Mouse (Mus musculus) forebrain, embryonic 15.5 days (tissue): ENCODE measurements around the gene Il17d. TPM values are rescaled to one million over a fixed set of nuclear protein-coding genes. Genes with fewer than 3 reads are reported as not detected.

ENCODE experiments used
- ATAC-seq: fragments of 200-750 bp; cut with Nextera tagmentation; replicated peaks from 2 replicates; pipeline ENCODE4 v1.8.0; 2017; ENCODE audit warnings: mild to moderate bottlenecking, moderate TSS enrichment, moderate library complexity
- H3K27ac ChIP-seq: fragments of 300-500 bp; sonication (generic); replicated peaks from 2 replicates; pipeline ENCODE4 v1.5.1; 2015; ENCODE audit warnings: mild to moderate bottlenecking, inconsistent platforms
- H3K27me3 ChIP-seq: fragments of 300-500 bp; sonication (generic); 2 replicates; pipeline ENCODE4 v1.6.1; 2015; ENCODE audit warnings: inconsistent platforms
- H3K36me3 ChIP-seq: fragments of 300-500 bp; sonication (generic); 2 replicates; pipeline ENCODE4 v1.6.1; 2015; ENCODE audit warnings: mild to moderate bottlenecking, inconsistent platforms
- H3K4me1 ChIP-seq: fragments of 300-500 bp; sonication (generic); 2 replicates; pipeline ENCODE4 v1.6.1; 2015; ENCODE audit warnings: inconsistent platforms
- H3K4me2 ChIP-seq: fragments of 300-500 bp; sonication (generic); replicated peaks from 2 replicates; pipeline ENCODE4 v1.6.1; 2015; ENCODE audit warnings: mild to moderate bottlenecking, inconsistent platforms
- H3K4me3 ChIP-seq: fragments of 300-500 bp; sonication (generic); 2 replicates; pipeline ENCODE4 v1.5.1; 2015; ENCODE audit warnings: mild to moderate bottlenecking, inconsistent platforms
- H3K9ac ChIP-seq: fragments of 300-500 bp; sonication (generic); replicated peaks from 2 replicates; pipeline ENCODE4 v1.6.1; 2015; ENCODE audit warnings: mild to moderate bottlenecking, inconsistent platforms
- H3K9me3 ChIP-seq: fragments of 300-500 bp; sonication (generic); 2 replicates; pipeline ENCODE4 v1.6.1; 2016; ENCODE audit warnings: inconsistent platforms
- WGBS: fragments of 180-500 bp; shearing (Covaris S2); methylation state at CpG from one replicate; pipeline ENCODE4 v1.1.7; 2015; ENCODE audit warnings: mixed read lengths; 5-methylcytosine and 5-hydroxymethylcytosine counted together
- polyA plus RNA-seq: library from polyadenylated mRNA; unstranded; fragments of >200 nt; fragmentation: Nextera tagmentation; extraction: Ambion mirVana; gene quantifications from 2 replicates; pipeline ENCODE4 v1.2.1, GENCODE M21; 2015

The Il17d gene
- polyA plus RNA-seq, result 4.6 and 5.8 TPM in 2 replicates

GRCm38 (mm10) chr14:57524671-57525387 is at the start of gene Il17d:
TSS of gene Il17d (plus strand) at chr14:57524777.
- peak within 1 kb of the TSS; percentile 79 for H3K4me2 ChIP-seq
- H3K9ac ChIP-seq, result peak within 1 kb of the TSS; percentile 79
- H3K27me3 ChIP-seq, result peaks cover 4% of the 10 kb centered on the region; the same call in 1 of the 2 replicates
- no peaks in the 10 kb centered on the region for H3K36me3 ChIP-seq
- peak; percentile 56 for ATAC-seq
- H3K27ac ChIP-seq, result peak within 1 kb of the TSS; percentile 69
- peak within 1 kb of the TSS; percentile 90 for H3K4me3 ChIP-seq
- WGBS, result under 1% methylated on average over 60 of the region's 104 CpGs
- H3K9me3 ChIP-seq, result no peaks in the 10 kb centered on the region
- H3K4me1 ChIP-seq, result peaks cover 17% of the 10 kb centered on the region

- Histone ChIP-seq H3K9ac (no peak overlapping the region), H3K4me3 (no peak overlapping the region), H3K36me3 (peaks cover 12% of the 10 kb centered on the region), H3K27me3 (no peaks in the 10 kb centered on the region), H3K4me1 (no peaks in the 10 kb centered on the region), H3K9me3 (no peaks in the 10 kb centered on the region), H3K27ac (no peak overlapping the region), H3K4me2 (no peak overlapping the region)
- WGBS, result 88% methylated on average over 2 of the region's 2 CpGs
- ATAC-seq, result no peak
These were observed 49.5 kb upstream of the Il17d start for GRCm38 (mm10) chr14:57475057-57475456.

- Histone ChIP-seq H3K27ac (no peak overlapping the region), H3K36me3 (no peaks in the 10 kb centered on the region), H3K4me1 (no peaks in the 10 kb centered on the region), H3K4me2 (no peak overlapping the region), H3K9me3 (no peaks in the 10 kb centered on the region), H3K9ac (no peak overlapping the region), H3K27me3 (no peaks in the 10 kb centered on the region), H3K4me3 (no peak overlapping the region)
- ATAC-seq, result no peak
- WGBS, result 94% methylated on average over 2 of the region's 2 CpGs
These were observed 42.3 kb upstream of the Il17d start for GRCm38 (mm10) chr14:57482262-57482661.

- H3K27ac ChIP-seq, result no peak overlapping the region
- no peak overlapping the region for H3K4me3 ChIP-seq
- H3K9me3 ChIP-seq, result no peaks in the 10 kb centered on the region
- no peaks in the 10 kb centered on the region for H3K36me3 ChIP-seq
- 96% methylated on average over 6 of the region's 6 CpGs for WGBS
- no peak for ATAC-seq
- no peaks in the 10 kb centered on the region for H3K4me1 ChIP-seq
- H3K27me3 ChIP-seq, result no peaks in the 10 kb centered on the region
- H3K9ac ChIP-seq, result no peak overlapping the region
- no peak overlapping the region for H3K4me2 ChIP-seq
These were observed 40.4 kb upstream of the Il17d start for GRCm38 (mm10) chr14:57484183-57484582.

GRCm38 (mm10) chr14:57489696-57490095 is 34.9 kb upstream of the Il17d start:
- no peak overlapping the region for H3K4me3 ChIP-seq
- H3K9me3 ChIP-seq, result no peaks in the 10 kb centered on the region
- no peak overlapping the region for H3K4me2 ChIP-seq
- no peaks in the 10 kb centered on the region for H3K4me1 ChIP-seq
- no peak overlapping the region for H3K9ac ChIP-seq
- H3K36me3 ChIP-seq, result no peaks in the 10 kb centered on the region; the same call in 1 of the 2 replicates
- H3K27me3 ChIP-seq, result no peaks in the 10 kb centered on the region
- 79% methylated on average over 3 of the region's 3 CpGs for WGBS
- no peak overlapping the region for H3K27ac ChIP-seq
- no peak for ATAC-seq

- ATAC-seq, result no peak
- H3K4me2 ChIP-seq, result no peak overlapping the region
- no peaks in the 10 kb centered on the region; the same call in 1 of the 2 replicates for H3K36me3 ChIP-seq
- no peak overlapping the region for H3K4me3 ChIP-seq
- H3K27ac ChIP-seq, result no peak overlapping the region
- no peaks in the 10 kb centered on the region for H3K4me1 ChIP-seq
- no peaks in the 10 kb centered on the region for H3K27me3 ChIP-seq
- H3K9ac ChIP-seq, result no peak overlapping the region
- H3K9me3 ChIP-seq, result no peaks in the 10 kb centered on the region
- WGBS, result 86% methylated on average over 2 of the region's 2 CpGs
These were observed 30.7 kb upstream of the Il17d start for GRCm38 (mm10) chr14:57493840-57494239.

- H3K36me3 ChIP-seq, result peaks cover 3% of the 10 kb centered on the region; the same call in 1 of the 2 replicates
- no peak overlapping the region for H3K9ac ChIP-seq
- no peak overlapping the region for H3K27ac ChIP-seq
- no peaks in the 10 kb centered on the region for H3K9me3 ChIP-seq
- WGBS, result 92% methylated on average over 6 of the region's 6 CpGs
- no peak overlapping the region for H3K4me3 ChIP-seq
- H3K27me3 ChIP-seq, result no peaks in the 10 kb centered on the region
- ATAC-seq, result no peak
- no peak overlapping the region for H3K4me2 ChIP-seq
- no peaks in the 10 kb centered on the region for H3K4me1 ChIP-seq
These were observed 20.8 kb upstream of the Il17d start for GRCm38 (mm10) chr14:57503729-57504128.

- H3K27ac ChIP-seq, result no peak overlapping the region
These were observed 15.0 kb upstream of the Il17d start for GRCm38 (mm10) chr14:57509554-57509953.

GRCm38 (mm10) chr14:57515156-57515762 is 9.3 kb upstream of the Il17d start:
- no peak overlapping the region for H3K4me2 ChIP-seq
- WGBS, result 91% methylated on average over 6 of the region's 6 CpGs
- no peak overlapping the region for H3K9ac ChIP-seq
- H3K27ac ChIP-seq, result no peak overlapping the region
- ATAC-seq, result no peak
- H3K27me3 ChIP-seq, result no peaks in the 10 kb centered on the region
- no peaks in the 10 kb centered on the region for H3K4me1 ChIP-seq
- H3K36me3 ChIP-seq, result 0 out of 2 replicates have a peak, but pooled peaks cover 2% of the 10 kb centered on the region
- H3K4me3 ChIP-seq, result no peak overlapping the region
- H3K9me3 ChIP-seq, result no peaks in the 10 kb centered on the region

More at GRCm38 (mm10) chr14:57509554-57509953, 15.0 kb upstream of the Il17d start:
- no peaks in the 10 kb centered on the region for H3K36me3 ChIP-seq
- no peaks in the 10 kb centered on the region for H3K4me1 ChIP-seq
- peak; percentile 55 for ATAC-seq
- WGBS, result 44% methylated on average over 6 of the region's 6 CpGs
- no peak overlapping the region for H3K4me3 ChIP-seq
- H3K27me3 ChIP-seq, result no peaks in the 10 kb centered on the region
- no peak overlapping the region for H3K4me2 ChIP-seq
- H3K9ac ChIP-seq, result no peak overlapping the region
- H3K9me3 ChIP-seq, result no peaks in the 10 kb centered on the region

GRCm38 (mm10) chr14:57517001-57517400 is 7.6 kb upstream of the Il17d start:
- 0 out of 2 replicates have a peak, but pooled peaks cover 2% of the 10 kb centered on the region for H3K36me3 ChIP-seq
- ATAC-seq, result no peak
- no peaks in the 10 kb centered on the region for H3K27me3 ChIP-seq
- H3K27ac ChIP-seq, result no peak overlapping the region
- no peak overlapping the region for H3K4me2 ChIP-seq
- 92% methylated on average over 7 of the region's 7 CpGs for WGBS
- H3K4me3 ChIP-seq, result no peak overlapping the region
- no peak overlapping the region for H3K9ac ChIP-seq
- no peaks in the 10 kb centered on the region for H3K4me1 ChIP-seq
- no peaks in the 10 kb centered on the region for H3K9me3 ChIP-seq

- H3K27ac ChIP-seq, result no peak overlapping the region
- 67% methylated on average over 9 of the region's 9 CpGs for WGBS
- H3K27me3 ChIP-seq, result peaks cover 4% of the 10 kb centered on the region; the same call in 1 of the 2 replicates
- 0 out of 2 replicates have a peak overlapping the region, but pooled peaks have one; percentile 79 for H3K4me2 ChIP-seq
- H3K36me3 ChIP-seq, result no peaks in the 10 kb centered on the region
- no peak overlapping the region for H3K4me3 ChIP-seq
- ATAC-seq, result no peak
- H3K9ac ChIP-seq, result no peak overlapping the region
- peaks cover 14% of the 10 kb centered on the region for H3K4me1 ChIP-seq
- no peaks in the 10 kb centered on the region for H3K9me3 ChIP-seq
These were observed 815 bp upstream of the Il17d start for GRCm38 (mm10) chr14:57523762-57524161.

GRCm38 (mm10) chr14:57525388-57526049 is 942 bp downstream of the Il17d start:
- ATAC-seq, result peak; percentile 85
- H3K4me3 ChIP-seq, result peak overlapping the region; percentile 90
- H3K4me1 ChIP-seq, result peaks cover 17% of the 10 kb centered on the region
- H3K4me2 ChIP-seq, result peak overlapping the region; percentile 79
- no peaks in the 10 kb centered on the region for H3K9me3 ChIP-seq
- H3K9ac ChIP-seq, result peak overlapping the region; percentile 79
- 1% methylated on average over 60 of the region's 60 CpGs for WGBS
- no peaks in the 10 kb centered on the region for H3K36me3 ChIP-seq
- peaks cover 4% of the 10 kb centered on the region; the same call in 1 of the 2 replicates for H3K27me3 ChIP-seq
- peak overlapping the region; percentile 69 for H3K27ac ChIP-seq
